Mouse (Mus musculus): Measurements from ENCODE around the gene Aph1c. TPM values are rescaled to one million over a fixed set of nuclear protein-coding genes. Genes with fewer than 3 reads are reported as not detected.
A peak's percentile ranks its signal among the peaks of the same experiment; 100 is the strongest.
"Not testable (repeated sequence)": the region's sequence is repeated elsewhere in the genome, so short reads cannot be mapped to it uniquely, and the experiment has no call there.

Aph1c gene
- total and polyA plus RNA-seq, 2 experiments, result 0.43 to 0.65 TPM

GRCm38 (mm10) chr9:66825990-66826389 lies 8.5 kb downstream of the Aph1c start:
- no peak overlapping the region for H3K27ac ChIP-seq (replicated peaks; ENCODE audit: insufficient read depth, low read depth, low read length)
- H3K36me3 ChIP-seq (ENCODE audit: control insufficient read depth, insufficient read depth, low read length), result no peaks in the 10 kb centered on the region
- 55% methylated on average over 1 of the region's 1 CpGs for WGBS
- TF ChIP-seq POLR2A (IDR thresholded peaks at IDR 0.05; ENCODE audit: extremely low read depth, insufficient read depth, low read length), result no peak
- peak; percentile 40 for TF ChIP-seq CTCF (IDR thresholded peaks at IDR 0.05; ENCODE audit: low read depth, low read length)
- H3K4me3 ChIP-seq (ENCODE audit: insufficient read depth, low read depth, low read length), result no peak overlapping the region
- H3K4me1 ChIP-seq (ENCODE audit: control insufficient read depth, insufficient read depth, low read length), result no peaks in the 10 kb centered on the region
- no peaks in the 10 kb centered on the region for H3K79me2 ChIP-seq (ENCODE audit: control insufficient read depth, insufficient read depth, low read length)
- H3K27me3 ChIP-seq (ENCODE audit: control insufficient read depth, insufficient read depth, low read length), result no peaks in the 10 kb centered on the region
- peak; percentile 65 for DNase-seq (ENCODE audit: extremely low read depth, low read depth, low spot score)
- no peak overlapping the region for H3K9ac ChIP-seq (ENCODE audit: low read depth, low read length)

GRCm38 (mm10) chr9:66822255-66822654 lies 12.3 kb downstream of the Aph1c start:
- H3K4me3 ChIP-seq (ENCODE audit: insufficient read depth, low read depth, low read length); H3K4me1 ChIP-seq (ENCODE audit: control insufficient read depth, insufficient read depth, low read length); H3K9ac ChIP-seq (ENCODE audit: low read depth, low read length); H3K27me3 ChIP-seq (ENCODE audit: control insufficient read depth, insufficient read depth, low read length); H3K79me2 ChIP-seq (ENCODE audit: control insufficient read depth, insufficient read depth, low read length); H3K36me3 ChIP-seq (ENCODE audit: control insufficient read depth, insufficient read depth, low read length); H3K27ac ChIP-seq (replicated peaks; ENCODE audit: insufficient read depth, low read depth, low read length); DNase-seq (ENCODE audit: extremely low read depth, low read depth, low spot score): not testable (repeated sequence)
- no CpG with 5 or more reads among the region's 5 CpGs for WGBS

- WGBS, result 86% methylated on average over 5 of the region's 5 CpGs
- Histone ChIP-seq H3K4me3 (ENCODE audit: insufficient read depth, low read depth, low read length) (no peak overlapping the region), H3K27me3 (ENCODE audit: control insufficient read depth, insufficient read depth, low read length) (no peaks in the 10 kb centered on the region), H3K36me3 (ENCODE audit: control insufficient read depth, insufficient read depth, low read length) (no peaks in the 10 kb centered on the region), H3K4me1 (ENCODE audit: control insufficient read depth, insufficient read depth, low read length) (no peaks in the 10 kb centered on the region), H3K27ac (replicated peaks; ENCODE audit: insufficient read depth, low read depth, low read length) (no peak overlapping the region), H3K9ac (ENCODE audit: low read depth, low read length) (no peak overlapping the region), H3K79me2 (ENCODE audit: control insufficient read depth, insufficient read depth, low read length) (no peaks in the 10 kb centered on the region)
- TF ChIP-seq POLR2A (IDR thresholded peaks at IDR 0.05; ENCODE audit: extremely low read depth, insufficient read depth, low read length), result no peak
- TF ChIP-seq CTCF (IDR thresholded peaks at IDR 0.05; ENCODE audit: low read depth, low read length), result no peak
- DNase-seq (ENCODE audit: extremely low read depth, low read depth, low spot score), result no peak
These were observed 13.5 kb downstream of the Aph1c start for GRCm38 (mm10) chr9:66820996-66821395.

GRCm38 (mm10) chr9:66813392-66813791 lies 21.1 kb downstream of the Aph1c start:
- Histone ChIP-seq H3K36me3 (ENCODE audit: control insufficient read depth, insufficient read depth, low read length) (no peaks in the 10 kb centered on the region), H3K4me3 (ENCODE audit: insufficient read depth, low read depth, low read length) (no peak overlapping the region), H3K4me1 (ENCODE audit: control insufficient read depth, insufficient read depth, low read length) (no peaks in the 10 kb centered on the region), H3K79me2 (ENCODE audit: control insufficient read depth, insufficient read depth, low read length) (no peaks in the 10 kb centered on the region), H3K27me3 (ENCODE audit: control insufficient read depth, insufficient read depth, low read length) (no peaks in the 10 kb centered on the region), H3K27ac (replicated peaks; ENCODE audit: insufficient read depth, low read depth, low read length) (no peak overlapping the region), H3K9ac (ENCODE audit: low read depth, low read length) (no peak overlapping the region)
- no peak for DNase-seq (ENCODE audit: extremely low read depth, low read depth, low spot score)
- no peak for TF ChIP-seq CTCF (IDR thresholded peaks at IDR 0.05; ENCODE audit: low read depth, low read length)
- no peak for TF ChIP-seq POLR2A (IDR thresholded peaks at IDR 0.05; ENCODE audit: extremely low read depth, insufficient read depth, low read length)
- 76% methylated on average over 2 of the region's 2 CpGs for WGBS

- not testable (repeated sequence) for H3K9ac ChIP-seq (ENCODE audit: low read depth, low read length); H3K27me3 ChIP-seq (ENCODE audit: control insufficient read depth, insufficient read depth, low read length); H3K27ac ChIP-seq (replicated peaks; ENCODE audit: insufficient read depth, low read depth, low read length); H3K79me2 ChIP-seq (ENCODE audit: control insufficient read depth, insufficient read depth, low read length); H3K36me3 ChIP-seq (ENCODE audit: control insufficient read depth, insufficient read depth, low read length); H3K4me1 ChIP-seq (ENCODE audit: control insufficient read depth, insufficient read depth, low read length); DNase-seq (ENCODE audit: extremely low read depth, low read depth, low spot score); H3K4me3 ChIP-seq (ENCODE audit: insufficient read depth, low read depth, low read length)
- 56% methylated on average over 32 of the region's 37 CpGs for WGBS
These were observed 28.6 kb downstream of the Aph1c start for GRCm38 (mm10) chr9:66805951-66806350.

GRCm38 (mm10) chr9:66801947-66802346 lies 32.6 kb downstream of the Aph1c start:
- Histone ChIP-seq H3K4me1 (ENCODE audit: control insufficient read depth, insufficient read depth, low read length) (peaks cover 10% of the 10 kb centered on the region), H3K79me2 (ENCODE audit: control insufficient read depth, insufficient read depth, low read length) (no peaks in the 10 kb centered on the region), H3K27ac (replicated peaks; ENCODE audit: insufficient read depth, low read depth, low read length) (no peak overlapping the region; the same call in 1 of the 2 replicates), H3K27me3 (ENCODE audit: control insufficient read depth, insufficient read depth, low read length) (no peaks in the 10 kb centered on the region), H3K4me3 (ENCODE audit: insufficient read depth, low read depth, low read length) (0 out of 2 replicates have a peak overlapping the region, but pooled peaks have one; percentile 4), H3K9ac (ENCODE audit: low read depth, low read length) (peak overlapping the region; percentile 14; the same call in 1 of the 2 replicates), H3K36me3 (ENCODE audit: control insufficient read depth, insufficient read depth, low read length) (no peaks in the 10 kb centered on the region)
- no peak for TF ChIP-seq CTCF (IDR thresholded peaks at IDR 0.05; ENCODE audit: low read depth, low read length)
- TF ChIP-seq POLR2A (IDR thresholded peaks at IDR 0.05; ENCODE audit: extremely low read depth, insufficient read depth, low read length), result no peak
- WGBS, result 10% methylated on average over 12 of the region's 12 CpGs
- peak; percentile 30 for DNase-seq (ENCODE audit: extremely low read depth, low read depth, low spot score)
